Mouse (Mus musculus) neural tube, embryonic 13.5 days (tissue): ENCODE measurements around the gene Stard8. TPM values are rescaled to one million over a fixed set of nuclear protein-coding genes. Genes with fewer than 3 reads are reported as not detected.

Experiments used
- ATAC-seq: fragments of 200-750 bp; cut with Nextera tagmentation; 2 replicates; pipeline ENCODE4 v1.8.0; 2017; ENCODE audit warnings: low read depth, mild to moderate bottlenecking, moderate TSS enrichment, moderate library complexity
- H3K27ac ChIP-seq: fragments of 300-500 bp; sonication (generic); replicated peaks from 2 replicates; pipeline ENCODE4 v1.5.1; 2015; ENCODE audit warnings: moderate library complexity, mild to moderate bottlenecking, inconsistent platforms
- H3K27me3 ChIP-seq: fragments of 300-500 bp; sonication (generic); 2 replicates; pipeline ENCODE4 v1.6.1; 2015; ENCODE audit warnings: mild to moderate bottlenecking, inconsistent platforms
- H3K36me3 ChIP-seq: fragments of 300-500 bp; sonication (generic); 2 replicates; pipeline ENCODE4 v1.6.1; 2015; ENCODE audit warnings: mild to moderate bottlenecking, inconsistent platforms
- H3K4me1 ChIP-seq: fragments of 300-500 bp; sonication (generic); replicated peaks from 2 replicates; pipeline ENCODE4 v1.6.1; 2015; ENCODE audit warnings: inconsistent platforms
- H3K4me2 ChIP-seq: fragments of 300-500 bp; sonication (generic); 2 replicates; pipeline ENCODE4 v1.6.1; 2015; ENCODE audit warnings: inconsistent platforms, mild to moderate bottlenecking, moderate library complexity
- H3K4me3 ChIP-seq: fragments of 300-500 bp; sonication (generic); 2 replicates; pipeline ENCODE4 v1.5.1; 2015; ENCODE audit warnings: mild to moderate bottlenecking, inconsistent platforms
- H3K9ac ChIP-seq: fragments of 300-500 bp; sonication (generic); 2 replicates; pipeline ENCODE4 v1.6.1; 2015; ENCODE audit warnings: moderate library complexity, mild to moderate bottlenecking, inconsistent platforms
- H3K9me3 ChIP-seq: fragments of 300-500 bp; sonication (generic); 2 replicates; pipeline ENCODE4 v1.6.1; 2016; ENCODE audit warnings: inconsistent platforms
- WGBS: fragments of 180-500 bp; shearing (Covaris S2); methylation state at CpG from one replicate; pipeline ENCODE4 v1.1.7; 2015; 5-methylcytosine and 5-hydroxymethylcytosine counted together
- polyA plus RNA-seq: library from polyadenylated mRNA; unstranded; fragments of >200 nt; fragmentation: Nextera tagmentation; extraction: Ambion mirVana; gene quantifications from 2 replicates; pipeline ENCODE4 v1.2.1, GENCODE M21; 2015

The Stard8 gene
- polyA plus RNA-seq, 1 experiment from 2014 or later: 4.9 TPM

GRCm38 (mm10) chrX:99016987-99017386, 13.9 kb downstream of the Stard8 start:
- Histone ChIP-seq H3K4me2 (no peak overlapping the region), H3K4me1 (no peaks in the 10 kb centered on the region), H3K4me3 (no peak overlapping the region), H3K36me3 (no peaks in the 10 kb centered on the region), H3K9ac (no peak overlapping the region), H3K27me3 (peaks cover 35% of the 10 kb centered on the region), H3K27ac (no peak overlapping the region), H3K9me3 (no peaks in the 10 kb centered on the region)
- WGBS: 72% methylated on average over 8 of the region's 8 CpGs
- ATAC-seq: no peak

DNA sequence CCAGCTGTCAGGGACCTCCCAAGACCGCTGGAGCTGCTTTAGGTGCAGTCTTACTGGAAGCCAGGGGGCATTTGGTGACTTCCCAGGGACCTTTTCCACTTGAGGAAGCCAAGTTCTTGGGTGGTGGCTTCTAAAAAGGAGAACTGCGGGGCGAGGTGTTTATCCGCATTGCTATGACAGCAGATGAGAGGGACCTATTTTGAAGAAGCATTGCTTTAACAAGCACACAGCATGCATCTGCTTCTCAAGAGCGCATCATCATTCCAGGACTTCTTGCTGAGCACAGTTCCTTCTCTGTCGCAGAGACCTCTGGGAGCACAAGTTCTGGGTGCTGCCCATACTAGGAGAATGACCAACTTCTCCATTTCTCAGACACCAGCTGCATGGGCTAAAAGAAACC, 14.8 kb downstream of the Stard8 start:
- H3K9ac ChIP-seq: no peak overlapping the region
- no peak overlapping the region for H3K4me3 ChIP-seq
- no peaks in the 10 kb centered on the region for H3K4me1 ChIP-seq
- no peak overlapping the region for H3K27ac ChIP-seq
- H3K27me3 ChIP-seq: peaks cover 42% of the 10 kb centered on the region
- H3K36me3 ChIP-seq: no peaks in the 10 kb centered on the region
- WGBS: 78% methylated on average over 6 of the region's 6 CpGs
- no peak for ATAC-seq
- no peaks in the 10 kb centered on the region for H3K9me3 ChIP-seq
- no peak overlapping the region for H3K4me2 ChIP-seq

GRCm38 (mm10) chrX:99019303-99019702, 16.3 kb downstream of the Stard8 start:
- H3K27ac ChIP-seq: no peak overlapping the region
- H3K4me3 ChIP-seq: no peak overlapping the region
- H3K27me3 ChIP-seq: peaks cover 51% of the 10 kb centered on the region
- H3K9ac ChIP-seq: no peak overlapping the region
- WGBS: 81% methylated on average over 4 of the region's 4 CpGs
- no peaks in the 10 kb centered on the region for H3K9me3 ChIP-seq
- H3K4me1 ChIP-seq: no peaks in the 10 kb centered on the region
- no peaks in the 10 kb centered on the region for H3K36me3 ChIP-seq
- no peak overlapping the region for H3K4me2 ChIP-seq
- no peak for ATAC-seq

DNA sequence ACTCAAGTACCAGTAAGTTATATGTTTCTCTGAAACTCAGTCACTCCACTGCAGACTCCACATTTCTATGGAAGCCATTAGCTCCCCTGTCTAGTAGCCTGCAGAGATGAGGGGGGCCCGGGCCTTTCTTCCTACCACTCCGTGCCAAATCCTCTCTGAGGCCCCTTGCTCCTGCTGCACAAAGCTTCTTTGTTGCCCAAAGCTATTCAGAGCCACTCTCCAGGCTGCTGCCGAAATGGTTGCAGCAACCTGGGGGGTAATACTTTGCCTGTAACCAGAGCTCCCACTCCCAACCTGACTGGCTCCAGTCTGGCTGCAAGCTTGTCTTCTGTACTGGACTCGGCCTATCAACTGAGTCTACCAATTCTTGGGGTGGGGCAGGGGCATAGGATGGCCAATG, 17.2 kb downstream of the Stard8 start:
- no peaks in the 10 kb centered on the region for H3K36me3 ChIP-seq
- H3K4me2 ChIP-seq: no peak overlapping the region
- no peak overlapping the region for H3K27ac ChIP-seq
- H3K4me3 ChIP-seq: no peak overlapping the region
- no peaks in the 10 kb centered on the region for H3K9me3 ChIP-seq
- ATAC-seq: peak; percentile 47; the same call in 1 of the 2 replicates
- no peak overlapping the region for H3K9ac ChIP-seq
- H3K27me3 ChIP-seq: peaks cover 52% of the 10 kb centered on the region
- no peaks in the 10 kb centered on the region for H3K4me1 ChIP-seq
- 32% methylated on average over 4 of the region's 4 CpGs for WGBS

DNA sequence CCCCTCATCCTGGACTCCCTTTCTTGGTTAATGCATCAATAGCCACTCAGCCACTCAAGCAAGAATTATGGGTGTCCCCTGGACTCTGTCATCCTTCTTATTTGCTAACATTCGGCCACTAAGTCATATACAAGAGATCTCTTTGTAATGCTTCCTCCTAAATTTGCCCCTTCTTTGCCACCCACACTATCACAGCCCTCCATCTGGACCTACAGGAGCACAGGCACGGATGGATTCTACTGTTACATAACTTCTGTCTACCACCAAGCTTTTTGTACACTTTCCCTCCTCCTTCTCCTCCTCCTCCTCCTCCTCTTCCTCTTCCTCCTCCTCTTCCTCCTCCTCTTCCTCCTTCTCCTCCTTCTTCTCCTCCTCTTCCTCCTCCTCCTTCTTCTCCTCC, 18.5 kb downstream of the Stard8 start:
- no peak overlapping the region for H3K4me2 ChIP-seq
- WGBS: 85% methylated on average over 2 of the region's 2 CpGs
- no peaks in the 10 kb centered on the region for H3K9me3 ChIP-seq
- H3K36me3 ChIP-seq: no peaks in the 10 kb centered on the region
- no peak for ATAC-seq
- peaks cover 55% of the 10 kb centered on the region for H3K27me3 ChIP-seq
- no peak overlapping the region for H3K9ac ChIP-seq
- no peaks in the 10 kb centered on the region for H3K4me1 ChIP-seq
- no peak overlapping the region for H3K4me3 ChIP-seq
- no peak overlapping the region for H3K27ac ChIP-seq

GRCm38 (mm10) chrX:99023951-99024350, 20.9 kb downstream of the Stard8 start:
- 90% methylated on average over 1 of the region's 1 CpGs for WGBS
- H3K4me3 ChIP-seq: no peak overlapping the region
- H3K4me2 ChIP-seq: no peak overlapping the region
- H3K27me3 ChIP-seq: peaks cover 54% of the 10 kb centered on the region
- ATAC-seq: no peak
- no peak overlapping the region for H3K9ac ChIP-seq
- H3K9me3 ChIP-seq: no peaks in the 10 kb centered on the region
- no peaks in the 10 kb centered on the region for H3K4me1 ChIP-seq
- H3K27ac ChIP-seq: no peak overlapping the region
- no peaks in the 10 kb centered on the region for H3K36me3 ChIP-seq

- Histone ChIP-seq H3K9me3 (no peaks in the 10 kb centered on the region), H3K9ac (no peak overlapping the region), H3K4me1 (no peaks in the 10 kb centered on the region), H3K27ac (no peak overlapping the region), H3K27me3 (0 out of 2 replicates have a peak, but pooled peaks cover 19% of the 10 kb centered on the region), H3K36me3 (no peaks in the 10 kb centered on the region), H3K4me2 (no peak overlapping the region), H3K4me3 (no peak overlapping the region)
- no peak for ATAC-seq
- 71% methylated on average over 3 of the region's 3 CpGs for WGBS
These were observed 32.4 kb downstream of the Stard8 start for GRCm38 (mm10) chrX:99035407-99035806.

GRCm38 (mm10) chrX:99042451-99042951, 39.5 kb downstream of the Stard8 start:
- Histone ChIP-seq H3K36me3 (no peaks in the 10 kb centered on the region), H3K27me3 (peaks cover 58% of the 10 kb centered on the region), H3K9ac (peak overlapping the region; percentile 60), H3K9me3 (no peaks in the 10 kb centered on the region), H3K4me1 (no peaks in the 10 kb centered on the region; the same call in 1 of the 2 replicates), H3K27ac (no peak overlapping the region), H3K4me2 (peak overlapping the region; percentile 80), H3K4me3 (peak overlapping the region; percentile 44)
- peak; percentile 96 for ATAC-seq
- WGBS: 24% methylated on average over 31 of the region's 31 CpGs

GRCm38 (mm10) chrX:99043275-99043674, 40.2 kb downstream of the Stard8 start:
- Histone ChIP-seq H3K4me2 (peak overlapping the region; percentile 80), H3K9ac (peak overlapping the region; percentile 60; the same call in 1 of the 2 replicates), H3K9me3 (no peaks in the 10 kb centered on the region), H3K36me3 (no peaks in the 10 kb centered on the region), H3K4me3 (peak overlapping the region; percentile 44), H3K27ac (no peak overlapping the region), H3K4me1 (no peaks in the 10 kb centered on the region; the same call in 1 of the 2 replicates), H3K27me3 (peaks cover 58% of the 10 kb centered on the region)
- ATAC-seq: no peak
- 46% methylated on average over 6 of the region's 6 CpGs for WGBS

GRCm38 (mm10) chrX:99043739-99044138, 40.7 kb downstream of the Stard8 start:
- no peak for ATAC-seq
- 74% methylated on average over 5 of the region's 5 CpGs for WGBS
- peaks cover 58% of the 10 kb centered on the region for H3K27me3 ChIP-seq
- no peaks in the 10 kb centered on the region for H3K36me3 ChIP-seq
- H3K4me1 ChIP-seq: no peaks in the 10 kb centered on the region; the same call in 1 of the 2 replicates
- no peak overlapping the region for H3K27ac ChIP-seq
- no peak overlapping the region for H3K4me3 ChIP-seq
- H3K9ac ChIP-seq: no peak overlapping the region
- H3K9me3 ChIP-seq: no peaks in the 10 kb centered on the region
- peak overlapping the region; percentile 80 for H3K4me2 ChIP-seq

- Histone ChIP-seq H3K4me3 (no peak overlapping the region), H3K9ac (no peak overlapping the region), H3K27me3 (peaks cover 52% of the 10 kb centered on the region), H3K36me3 (no peaks in the 10 kb centered on the region), H3K4me1 (no peaks in the 10 kb centered on the region; the same call in 1 of the 2 replicates), H3K27ac (no peak overlapping the region), H3K9me3 (no peaks in the 10 kb centered on the region), H3K4me2 (no peak overlapping the region)
- ATAC-seq: no peak
- WGBS: 73% methylated on average over 7 of the region's 7 CpGs
These were observed 42.3 kb downstream of the Stard8 start for GRCm38 (mm10) chrX:99045315-99045714.

GRCm38 (mm10) chrX:99046360-99047055, 43.5 kb downstream of the Stard8 start:
- Histone ChIP-seq H3K27me3 (peaks cover 46% of the 10 kb centered on the region), H3K4me1 (no peaks in the 10 kb centered on the region; the same call in 1 of the 2 replicates), H3K27ac (no peak overlapping the region), H3K9ac (no peak overlapping the region), H3K9me3 (no peaks in the 10 kb centered on the region), H3K4me3 (no peak overlapping the region), H3K36me3 (no peaks in the 10 kb centered on the region), H3K4me2 (no peak overlapping the region)
- ATAC-seq: no peak
- WGBS: 61% methylated on average over 5 of the region's 5 CpGs

GRCm38 (mm10) chrX:99048111-99048510, 45.1 kb downstream of the Stard8 start:
- H3K9ac ChIP-seq: no peak overlapping the region
- 51% methylated on average over 4 of the region's 4 CpGs for WGBS
- H3K27ac ChIP-seq: no peak overlapping the region
- H3K4me3 ChIP-seq: no peak overlapping the region
- no peaks in the 10 kb centered on the region for H3K9me3 ChIP-seq
- H3K4me1 ChIP-seq: no peaks in the 10 kb centered on the region
- peaks cover 30% of the 10 kb centered on the region for H3K27me3 ChIP-seq
- no peaks in the 10 kb centered on the region for H3K36me3 ChIP-seq
- no peak overlapping the region for H3K4me2 ChIP-seq
- no peak for ATAC-seq
